Mouse (Mus musculus): Measurements from ENCODE around the gene Vmn1r95. TPM values are rescaled to one million over a fixed set of nuclear protein-coding genes. Genes with fewer than 3 reads are reported as not detected.

Gene Vmn1r95
- not detected in 2 replicates for polyA plus RNA-seq (2012; rRNA removed)

GRCm38 (mm10) chr7:20193410-20193809, at the start of gene Vmn1r95:
Gene Vmn1r95 (plus strand): TSS chr7:20193710.

GRCm38 (mm10) chr7:20168277-20168676, 25.2 kb upstream of the Vmn1r95 start, which contains the start of gene Vmn1r94:
Gene Vmn1r94 (minus strand): TSS chr7:20168377.

GRCm38 (mm10) chr7:20205507-20205906, 12.0 kb downstream of the Vmn1r95 start, which contains the start of gene Gm6164:
Gene Gm6164 (minus strand): TSS chr7:20205607.

GRCm38 (mm10) chr7:20233728-20234127, 40.2 kb downstream of the Vmn1r95 start, which contains the start of gene Gm4498:
Gene Gm4498 (minus strand): TSS chr7:20233828.

Other genes with a start within 250 kb of the Vmn1r95 start
- 0.09 and 0.12 TPM in 2 replicates for gene Igsf23, start 243.0 kb upstream of the Vmn1r95 start, polyA plus RNA-seq (2012; rRNA removed)
- gene Ceacam20, start 228.3 kb upstream of the Vmn1r95 start, polyA plus RNA-seq (2012; rRNA removed): not detected in 2 replicates
- gene Nlrp9b, start 202.2 kb upstream of the Vmn1r95 start, polyA plus RNA-seq (2012; rRNA removed): not detected in 2 replicates
- gene Vmn1r91, start 94.0 kb upstream of the Vmn1r95 start, polyA plus RNA-seq (2012; rRNA removed): not detected in 2 replicates
- gene Gm16442, start 71.1 kb upstream of the Vmn1r95 start, polyA plus RNA-seq (2012; rRNA removed): not detected in 2 replicates
- not detected in 2 replicates for gene Vmn1r93, start 54.6 kb upstream of the Vmn1r95 start, polyA plus RNA-seq (2012; rRNA removed)
- gene Vmn1r94, start 25.3 kb upstream of the Vmn1r95 start, polyA plus RNA-seq (2012; rRNA removed): not detected in 2 replicates
- not detected in 2 replicates for gene Gm6164, start 11.9 kb downstream of the Vmn1r95 start, polyA plus RNA-seq (2012; rRNA removed)
- not detected in 2 replicates for gene Gm4498, start 40.1 kb downstream of the Vmn1r95 start, polyA plus RNA-seq (2012; rRNA removed)
- not detected in 2 replicates for gene Gm5890, start 69.1 kb downstream of the Vmn1r95 start, polyA plus RNA-seq (2012; rRNA removed)
- not detected in 2 replicates for gene Gm4133, start 140.4 kb downstream of the Vmn1r95 start, polyA plus RNA-seq (2012; rRNA removed)
- not detected in 2 replicates for gene Gm5728, start 181.7 kb downstream of the Vmn1r95 start, polyA plus RNA-seq (2012; rRNA removed)
- not detected in 2 replicates for gene Vmn1r100, start 224.2 kb downstream of the Vmn1r95 start, polyA plus RNA-seq (2012; rRNA removed)
- not detected in 2 replicates for gene Vmn1r101, start 248.9 kb downstream of the Vmn1r95 start, polyA plus RNA-seq (2012; rRNA removed)